Mouse (Mus musculus) c-Kit-positive CD71-negative TER-119-negative erythroid progenitor cells, embryonic 14.5 days (primary cell): ENCODE results near the gene Ndufaf2.

Experiments
- DNase-seq: peaks from one replicate; pipeline ENCODE4 v3.0.0-alpha.2; 2013; ENCODE audit warnings: low read depth

Ndufaf2 gene

DNA sequence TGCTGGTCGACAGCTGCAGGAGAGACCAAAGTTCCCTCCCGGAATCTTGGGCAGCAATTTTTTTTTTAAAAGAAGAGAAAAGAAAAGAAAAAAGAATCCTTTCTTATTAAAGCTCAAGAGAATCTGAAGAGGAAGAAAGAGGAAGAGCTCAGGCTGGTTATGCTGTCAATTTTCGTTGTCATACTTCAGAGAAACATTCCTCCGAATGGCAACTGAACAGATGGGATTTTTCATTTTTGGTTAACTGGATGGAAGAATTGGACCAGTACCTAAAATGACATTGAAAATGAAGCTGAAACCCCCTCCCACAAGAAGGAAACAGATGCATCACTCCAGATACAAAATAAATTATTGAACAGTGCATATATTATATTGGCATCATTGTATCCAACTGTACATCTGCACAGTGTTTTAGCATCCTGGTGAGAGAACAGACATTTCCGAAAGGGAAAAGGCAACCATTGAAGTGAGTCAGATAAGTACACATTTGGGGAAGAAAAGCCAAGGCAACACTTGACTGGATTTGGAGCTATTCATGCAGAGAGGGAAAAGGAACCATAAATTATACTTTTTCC lies 19.9 kb downstream of the Ndufaf2 start:
- no peak for DNase-seq

DNA sequence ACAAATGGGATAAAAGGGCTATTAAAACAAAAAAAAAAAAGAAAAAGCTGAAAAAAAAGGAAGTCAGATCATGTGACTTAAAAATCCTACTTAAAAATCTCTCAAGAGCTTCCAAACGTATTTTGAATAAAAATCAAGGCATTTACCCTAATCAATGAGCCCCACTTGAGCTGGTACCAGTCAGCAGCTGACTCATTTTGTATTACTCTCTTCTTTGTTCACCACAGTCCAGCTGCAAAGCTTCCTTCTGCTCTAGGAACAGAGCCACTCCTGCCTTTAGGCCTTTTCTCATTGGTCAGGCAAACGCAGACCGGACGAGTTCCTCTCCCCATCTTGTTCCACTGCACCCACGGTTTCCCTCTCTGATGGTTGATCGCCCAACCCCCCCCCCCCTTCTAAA lies 22.8 kb downstream of the Ndufaf2 start:
- no peak for DNase-seq

DNA sequence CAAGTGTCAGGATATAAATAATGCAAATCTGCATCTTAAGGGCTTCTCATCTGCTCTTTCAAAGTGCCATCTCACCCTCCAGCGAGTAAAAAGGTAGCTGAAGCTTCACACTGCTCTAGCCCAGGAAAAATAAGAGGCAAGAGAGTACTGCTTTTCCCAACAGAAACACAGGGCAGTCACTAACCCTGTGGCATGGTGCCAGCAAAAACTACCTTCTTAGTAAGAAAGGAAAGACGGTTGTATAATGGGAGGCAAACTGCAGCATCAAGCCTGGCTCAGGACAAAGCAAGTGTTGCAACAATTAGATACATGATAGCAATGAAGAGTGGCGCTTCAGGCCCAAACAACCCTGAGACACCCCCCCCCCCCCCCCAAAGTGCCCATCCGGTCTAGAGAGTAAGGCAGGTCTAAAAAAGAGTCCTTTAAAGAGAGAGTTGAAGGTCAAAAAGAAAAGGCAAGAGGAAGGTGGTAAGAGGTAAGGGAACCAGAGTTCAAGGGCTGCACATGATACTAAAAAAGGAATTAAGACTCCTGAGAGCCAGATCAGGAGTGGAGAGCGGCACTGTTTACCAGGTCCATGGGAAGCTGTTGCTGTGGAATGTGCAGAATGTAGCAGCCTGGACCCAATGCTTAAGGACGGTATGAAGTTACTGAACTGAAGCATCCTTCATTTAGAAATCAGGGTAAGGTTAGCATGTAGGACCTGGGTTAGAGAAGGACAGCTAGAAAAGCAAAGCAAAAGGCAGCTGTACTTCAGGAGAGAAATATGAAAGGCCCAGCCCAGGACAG lies 26.2 kb downstream of the Ndufaf2 start:
- no peak for DNase-seq

DNA sequence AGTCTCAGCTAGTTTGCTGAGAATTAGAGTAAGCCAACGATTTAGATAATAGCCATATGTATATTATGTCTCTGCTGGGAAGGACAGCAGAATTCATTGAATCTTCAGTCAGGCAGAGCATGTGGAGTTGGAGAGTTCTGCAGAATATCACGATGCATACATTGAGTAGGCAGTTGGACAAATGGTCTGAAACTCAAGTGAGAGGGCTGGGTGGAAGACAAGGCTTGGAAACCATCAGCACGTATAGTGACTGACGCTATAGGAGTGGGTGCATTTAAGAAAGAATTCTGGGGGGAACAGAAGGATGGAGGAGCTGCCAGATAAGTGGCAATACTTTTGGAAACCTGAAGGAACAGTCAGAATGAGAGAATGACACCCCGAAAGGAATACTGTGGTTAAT lies 27.7 kb downstream of the Ndufaf2 start:
- DNase-seq = no peak

DNA sequence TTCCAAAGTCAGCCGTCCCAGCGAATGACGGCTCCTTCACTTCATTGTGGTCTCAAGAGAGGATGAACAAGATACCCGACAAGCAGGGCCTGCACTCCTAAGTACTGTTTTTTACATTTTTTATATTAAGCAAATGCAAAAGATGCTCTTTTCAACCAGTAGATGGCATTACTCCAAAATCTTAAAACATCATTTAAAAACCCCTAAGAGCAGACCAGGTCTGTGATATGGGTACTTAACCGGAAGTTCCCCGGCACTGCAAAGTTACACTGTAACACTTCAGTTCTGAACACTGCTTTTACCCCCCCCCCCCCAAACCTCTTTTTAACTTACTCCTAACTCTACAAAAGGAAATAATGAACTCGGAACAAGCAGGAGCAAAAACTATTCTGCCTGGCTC lies 29.4 kb downstream of the Ndufaf2 start:
- DNase-seq = no peak

DNA sequence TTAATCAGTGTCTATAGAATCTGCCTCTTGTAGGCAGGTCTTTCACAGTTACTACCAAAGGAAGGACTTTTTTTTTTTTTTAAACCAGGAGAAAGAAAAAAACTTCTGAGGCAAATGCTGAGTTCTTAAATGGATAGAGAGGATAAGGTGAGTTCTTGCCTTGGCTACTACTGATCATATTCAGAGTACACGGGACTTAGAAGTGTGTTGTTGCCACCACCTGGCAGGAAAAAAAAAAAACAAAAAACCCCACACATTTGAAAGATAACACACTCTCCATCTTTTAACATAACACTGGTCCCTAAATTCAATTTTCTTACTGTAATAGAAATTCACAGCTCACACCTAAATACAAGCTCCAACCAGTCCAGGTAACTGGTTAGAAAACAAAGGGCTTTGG lies 30.5 kb downstream of the Ndufaf2 start:
- DNase-seq = no peak

DNA sequence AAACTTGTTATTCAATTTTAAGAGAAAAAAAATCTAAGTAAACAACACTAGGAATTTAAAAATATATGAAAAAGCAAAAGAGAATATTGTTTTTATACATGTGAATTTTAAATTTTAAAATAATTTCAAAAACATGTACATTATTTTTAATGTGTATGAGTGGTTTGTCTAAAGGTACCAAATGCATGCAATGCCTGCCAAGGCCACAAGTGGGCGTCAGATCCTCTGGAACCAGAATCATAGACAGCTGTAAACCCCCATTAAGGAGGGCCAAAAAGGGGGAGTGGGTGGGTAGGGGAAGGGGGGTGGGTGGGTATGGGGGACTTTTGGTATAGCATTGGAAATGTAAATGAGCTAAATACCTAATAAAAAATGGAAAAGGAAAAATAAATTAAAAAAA lies 31.3 kb downstream of the Ndufaf2 start:
- DNase-seq = peak; percentile 34

DNA sequence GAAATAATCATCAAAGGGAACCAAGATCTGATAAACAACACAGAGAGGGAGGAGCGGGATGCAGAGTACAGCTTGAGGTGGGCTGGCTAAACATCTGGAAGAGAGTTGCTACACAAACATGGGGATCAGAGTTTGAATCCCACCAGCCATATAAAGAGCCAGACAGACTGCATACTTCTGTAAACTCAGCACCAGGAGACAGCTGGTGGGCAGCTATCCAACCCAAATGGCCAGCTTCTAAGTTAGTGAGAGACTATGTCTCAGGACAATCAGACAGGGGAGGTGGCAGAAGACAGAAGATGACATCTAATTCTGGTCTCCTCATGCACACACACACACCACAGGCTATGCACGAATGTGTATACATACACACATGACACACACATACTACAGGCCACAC lies 32.2 kb downstream of the Ndufaf2 start:
- no peak for DNase-seq

DNA sequence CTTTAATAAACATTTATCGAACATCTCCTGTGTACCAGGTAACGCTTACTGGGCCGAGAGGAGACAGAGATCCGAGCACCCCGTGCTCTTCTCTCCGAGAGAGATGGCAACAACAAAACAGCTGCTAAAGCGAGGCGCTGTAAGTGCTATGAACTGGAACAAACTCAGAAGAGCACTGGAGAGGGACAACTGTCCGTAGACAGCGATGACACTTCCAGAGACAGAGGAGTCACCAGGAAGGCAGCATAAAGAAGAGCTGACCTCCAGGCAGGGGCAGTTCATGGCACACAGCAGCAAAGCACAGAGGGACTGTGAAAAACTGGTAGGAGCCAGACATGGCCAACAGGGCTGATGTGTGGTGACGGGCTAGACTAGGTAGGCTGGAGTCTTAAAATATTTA lies 34.3 kb downstream of the Ndufaf2 start:
- no peak for DNase-seq

DNA sequence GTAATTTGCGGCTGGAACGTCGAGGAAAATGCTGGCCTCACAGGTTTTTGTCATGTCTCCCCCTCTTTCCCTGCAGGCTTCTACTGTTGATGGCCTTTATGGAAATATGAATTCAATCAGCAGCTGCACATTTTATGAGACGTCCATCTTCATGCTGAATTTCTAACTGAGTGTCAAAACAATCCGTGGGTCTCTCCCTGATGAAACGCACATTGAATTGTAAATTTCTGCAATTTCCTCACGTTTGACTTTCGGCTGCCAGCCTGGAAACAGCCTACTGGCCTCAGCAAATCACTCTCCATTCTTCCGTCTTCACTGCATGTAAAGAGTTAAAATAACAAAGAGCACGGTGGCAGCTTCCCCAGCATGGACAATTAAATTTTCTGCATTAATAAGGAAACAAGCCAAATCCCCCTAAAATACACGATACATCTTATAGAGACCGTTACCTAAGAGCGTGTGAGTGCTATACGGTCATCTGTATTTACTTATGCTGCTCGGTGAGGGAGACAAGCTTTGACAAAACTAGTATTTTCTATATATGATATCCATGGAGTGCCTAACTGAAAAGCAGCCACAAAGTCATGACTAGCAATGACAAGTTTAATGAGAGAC lies 35.2 kb downstream of the Ndufaf2 start:
- DNase-seq = no peak

DNA sequence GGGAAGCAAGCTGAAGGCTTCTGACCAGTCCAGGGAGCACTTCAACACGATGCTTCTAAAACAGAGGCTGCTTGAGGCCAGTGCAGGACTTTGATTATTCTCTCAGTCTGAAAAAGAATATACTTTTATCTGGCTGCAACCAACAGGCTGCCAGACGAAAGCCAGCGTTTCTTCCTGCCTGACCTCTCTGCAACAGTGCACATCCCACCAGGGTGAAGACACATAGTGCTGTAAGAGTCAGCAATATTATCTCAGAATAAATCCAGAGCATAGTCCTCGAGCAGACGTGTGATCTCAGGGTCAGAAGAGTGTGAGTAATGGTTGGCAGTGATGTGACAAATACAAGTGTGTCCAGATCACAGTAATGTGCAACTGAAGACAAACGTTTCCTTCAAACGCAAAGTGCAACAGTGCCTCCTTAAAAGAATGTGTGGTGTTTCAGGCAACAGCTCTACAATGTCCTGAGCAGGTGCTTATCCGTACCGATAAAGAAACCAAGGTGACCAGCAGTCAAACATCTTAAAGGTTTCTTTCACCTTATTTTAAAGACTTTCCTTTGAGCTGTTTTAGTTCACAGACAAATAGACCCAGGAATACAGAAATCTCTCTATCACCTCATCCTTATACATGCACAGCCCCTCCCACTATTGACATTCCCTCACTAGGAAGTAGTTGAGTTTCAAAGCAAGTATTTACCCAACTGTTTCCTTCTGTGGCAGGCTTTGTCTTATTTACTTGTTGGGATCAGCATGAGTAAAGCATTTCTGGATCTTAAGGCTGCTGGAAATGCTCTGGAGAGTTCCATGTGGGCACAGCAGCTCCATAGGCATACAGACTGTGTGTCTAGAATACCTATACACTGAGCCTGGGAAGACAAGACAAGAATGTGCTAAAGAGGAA lies 38.8 kb downstream of the Ndufaf2 start:
- DNase-seq = no peak

DNA sequence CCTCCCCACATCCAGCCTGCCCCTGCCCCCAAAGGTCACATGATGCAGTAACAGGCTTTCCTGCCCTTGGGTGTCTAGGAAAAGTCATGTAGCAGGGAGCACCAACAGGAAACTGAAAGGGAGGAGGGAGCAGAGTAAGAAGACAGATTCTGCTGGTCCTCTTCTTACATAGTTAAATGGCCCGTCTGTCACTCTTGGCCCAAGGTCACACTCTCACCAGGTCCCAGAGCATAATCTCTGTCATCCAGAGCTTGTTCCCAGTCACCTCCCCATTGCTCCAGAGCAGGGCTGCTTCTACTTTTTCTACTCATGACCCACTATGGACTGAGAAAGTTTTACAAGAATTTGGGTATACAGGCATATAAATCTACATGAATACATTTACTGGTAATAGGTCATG lies 40.2 kb downstream of the Ndufaf2 start:
- no peak for DNase-seq

DNA sequence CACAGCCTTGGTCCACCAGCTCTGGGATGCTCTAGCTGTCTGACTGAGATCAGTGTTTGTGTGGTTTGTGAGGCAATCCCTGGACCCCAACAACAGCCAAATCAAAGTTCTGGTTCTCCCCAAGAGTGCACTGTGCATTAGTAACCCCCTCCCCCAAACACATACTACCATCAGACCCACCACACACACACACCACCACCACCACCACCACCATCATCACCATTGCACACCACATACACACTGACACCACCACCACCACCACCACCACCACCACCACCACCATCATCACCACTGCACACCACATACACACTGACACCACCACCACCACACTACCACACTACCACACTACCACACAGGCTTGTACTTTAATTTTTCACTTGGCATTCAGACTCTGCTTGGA lies 40.8 kb downstream of the Ndufaf2 start:
- DNase-seq = no peak

DNA sequence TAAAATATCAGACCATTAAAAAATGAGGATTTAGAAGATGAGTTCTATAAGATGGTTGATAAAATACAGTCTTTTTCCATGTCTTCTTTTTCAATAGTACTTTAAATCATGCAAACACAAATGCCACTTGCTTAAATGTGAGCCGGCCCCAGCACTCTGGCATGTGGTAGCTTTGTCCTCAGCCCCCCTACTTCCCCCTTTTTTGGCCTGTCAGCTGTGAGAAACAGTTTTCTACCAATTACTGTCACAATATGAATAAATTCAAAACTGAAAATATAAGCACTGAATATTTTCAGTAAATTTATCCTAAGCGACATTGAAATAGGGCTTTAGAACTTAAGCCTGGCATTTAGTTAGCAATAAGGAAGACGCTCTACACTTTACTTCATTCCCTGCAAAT lies 44.2 kb downstream of the Ndufaf2 start:
- DNase-seq = no peak

DNA sequence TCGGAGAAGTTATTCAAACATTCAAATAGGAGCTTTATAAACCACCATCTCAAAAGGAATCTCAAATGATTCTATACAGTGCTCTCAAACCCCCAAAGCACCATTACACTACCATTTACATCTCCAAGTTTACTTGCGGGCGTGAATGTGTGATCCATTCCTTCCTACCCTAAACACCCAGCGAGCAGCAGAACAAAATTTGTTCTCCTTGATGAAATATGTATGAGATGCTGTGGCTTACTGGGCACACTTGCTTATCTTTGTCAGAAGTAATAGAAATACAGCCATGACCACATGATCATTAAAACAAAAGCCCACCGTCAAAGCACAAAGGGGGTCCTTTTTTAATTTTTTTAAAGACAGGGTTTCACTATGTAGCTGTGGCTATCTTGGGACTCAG lies 44.9 kb downstream of the Ndufaf2 start:
- no peak for DNase-seq

DNA sequence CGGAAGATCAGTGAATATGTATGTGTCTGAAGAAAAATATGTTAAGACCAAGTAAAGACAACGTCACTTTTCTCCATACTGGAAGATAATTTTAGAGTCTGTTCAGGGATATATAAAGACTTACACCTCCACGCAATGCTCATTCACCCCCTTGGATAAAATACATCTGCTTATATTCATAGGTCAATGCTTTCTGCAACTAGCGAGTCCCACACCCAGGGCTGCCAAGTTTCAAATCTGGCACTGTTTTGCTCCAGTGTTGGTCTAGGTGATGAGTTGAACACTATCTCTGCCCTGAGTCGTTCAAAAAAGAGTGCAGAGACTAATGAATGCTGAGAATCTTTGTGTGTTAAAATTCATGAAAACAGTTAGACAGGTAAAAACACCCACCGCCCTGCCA lies 47.5 kb downstream of the Ndufaf2 start:
- DNase-seq = no peak

DNA sequence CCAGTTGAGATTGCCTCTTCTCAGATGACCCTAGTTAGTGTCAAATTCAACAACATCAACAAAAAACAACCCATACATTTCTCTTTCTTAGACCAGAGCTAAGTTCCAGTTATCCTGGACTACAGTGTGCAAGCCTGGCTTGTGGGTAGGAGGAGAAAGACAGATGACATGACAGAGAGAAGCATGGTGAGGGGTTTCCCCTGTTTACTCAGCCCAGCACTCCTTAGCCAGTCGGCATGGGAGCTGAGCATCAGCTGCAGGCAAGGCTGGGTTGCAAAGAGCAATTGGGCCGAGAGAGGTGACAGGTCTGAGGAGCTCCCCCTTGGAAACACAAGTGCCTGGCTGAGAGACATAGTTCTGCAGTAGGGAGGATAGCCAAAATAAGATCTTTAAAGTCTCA lies 57.7 kb downstream of the Ndufaf2 start:
- DNase-seq = no peak

DNA sequence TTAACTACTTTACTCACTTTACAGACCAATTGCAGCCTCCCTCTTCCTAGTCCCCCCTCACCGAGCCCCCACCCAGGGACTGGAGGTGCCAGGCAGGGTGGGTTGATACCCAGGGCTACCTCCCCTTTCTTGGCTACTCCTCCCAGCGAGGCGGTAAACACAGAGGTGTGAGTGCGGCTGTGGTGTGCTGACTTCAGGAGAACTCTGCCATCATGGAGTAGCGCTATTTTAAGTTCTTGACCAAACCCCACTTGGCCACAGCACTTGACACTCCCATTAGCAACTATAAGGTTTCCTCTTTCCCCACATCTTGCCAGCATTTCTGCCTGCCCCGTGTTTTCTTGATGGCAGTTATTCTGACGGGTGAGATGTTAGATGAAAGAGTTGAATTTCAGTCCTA lies 62.0 kb downstream of the Ndufaf2 start:
- DNase-seq = no peak

DNA sequence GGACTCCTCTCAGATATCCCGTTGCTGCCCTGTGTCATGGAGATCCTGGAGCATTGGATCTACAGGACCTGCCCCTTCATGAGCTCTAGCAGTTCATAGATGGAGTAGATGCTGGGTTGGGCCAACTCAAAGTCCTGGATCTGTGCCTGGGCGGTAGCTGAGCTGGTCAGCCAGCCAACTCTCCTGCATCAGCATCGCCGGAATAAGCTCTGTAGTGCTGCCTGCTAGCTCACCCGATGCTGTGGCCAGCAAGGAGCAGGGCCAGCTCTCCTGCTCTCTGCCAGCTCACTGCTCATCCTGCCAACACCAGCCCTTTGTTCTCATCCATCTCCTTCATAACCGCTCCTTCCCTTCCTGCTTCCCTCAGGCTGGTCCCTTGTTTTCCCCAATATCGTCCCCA lies 62.8 kb downstream of the Ndufaf2 start:
- no peak for DNase-seq

DNA sequence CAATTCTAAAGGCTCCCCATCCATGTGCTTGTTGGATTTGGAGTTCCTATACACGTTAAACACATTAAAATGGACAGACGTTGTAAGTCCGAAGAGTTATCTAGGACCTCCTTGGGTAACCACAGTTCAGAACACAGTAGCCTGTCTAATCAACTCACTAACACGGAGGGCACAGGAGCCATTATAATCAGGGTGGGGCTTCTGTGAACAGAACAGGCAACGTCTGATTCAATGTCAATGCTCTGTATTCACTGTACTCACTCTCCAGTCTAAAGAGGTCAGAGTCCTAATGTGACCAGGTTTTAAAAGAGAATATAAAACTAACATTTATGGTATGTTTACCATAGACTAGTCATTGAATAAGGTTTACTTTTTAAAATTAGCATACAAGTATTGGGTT lies 63.7 kb downstream of the Ndufaf2 start:
- no peak for DNase-seq

DNA sequence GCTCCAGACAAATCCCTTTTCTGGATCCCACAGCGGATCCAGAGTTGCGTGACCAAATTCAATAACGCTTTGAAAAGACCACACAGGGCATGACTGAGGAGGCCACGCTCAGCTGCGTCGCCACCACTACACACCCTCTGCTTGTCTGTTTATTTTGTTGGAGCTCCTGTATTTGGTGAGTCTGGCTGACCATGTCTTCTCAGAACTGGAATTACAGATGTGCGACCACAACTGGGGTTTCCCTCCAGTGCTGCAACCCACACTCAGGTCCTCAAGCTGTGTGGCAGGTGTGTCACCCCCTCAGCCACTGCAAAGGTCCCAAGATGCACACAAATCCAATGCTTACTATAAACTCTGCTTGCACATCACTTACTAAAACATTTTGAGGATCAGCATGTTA lies 66.1 kb downstream of the Ndufaf2 start:
- DNase-seq = no peak

DNA sequence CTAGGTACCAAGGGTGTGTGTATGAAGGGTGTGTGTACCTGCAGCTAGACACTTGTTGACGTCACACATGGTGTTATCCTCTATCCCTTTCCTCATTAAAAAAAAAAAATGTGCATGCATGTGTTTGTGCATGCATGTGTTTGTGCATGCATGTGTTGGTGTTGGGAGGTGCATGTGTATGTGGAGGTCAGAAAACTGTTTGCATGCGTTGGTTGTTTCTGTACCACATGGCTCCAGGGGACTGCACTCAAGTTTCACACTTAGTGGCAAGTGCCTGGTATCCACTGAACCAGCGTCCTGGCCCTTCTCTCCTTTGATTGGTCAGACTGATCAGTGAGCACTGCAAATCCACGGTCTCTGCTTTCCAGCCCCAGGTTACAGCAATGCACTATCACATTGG lies 71.7 kb downstream of the Ndufaf2 start:
- no peak for DNase-seq

DNA sequence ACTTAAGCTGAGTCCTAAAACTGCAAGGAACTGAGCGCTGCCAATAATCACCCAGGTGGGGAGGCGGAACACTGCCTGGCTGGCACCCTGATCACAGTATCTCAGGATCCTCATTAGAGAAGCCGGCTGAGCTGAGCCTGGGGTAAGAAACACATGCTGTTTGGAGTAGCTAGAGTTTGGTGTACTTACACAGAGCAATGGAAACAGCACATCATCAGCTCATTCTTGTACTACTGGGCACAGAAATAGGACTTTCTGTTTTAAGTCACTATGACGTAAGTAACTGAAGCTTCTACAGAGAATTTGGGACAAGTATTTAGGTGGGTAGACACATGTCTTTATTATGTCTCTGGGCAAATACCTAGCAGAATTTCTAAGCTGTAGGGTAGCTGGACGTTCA lies 72.4 kb downstream of the Ndufaf2 start:
- no peak for DNase-seq
